Mouse (Mus musculus): ENCODE data around the gene Pes1. TPM values are rescaled to one million over a fixed set of nuclear protein-coding genes. Genes with fewer than 3 reads are reported as not detected.

Gene Pes1
- 81.8 and 98.2 TPM in 2 replicates for polyA plus RNA-seq (2016; fragmentation: Nextera tagmentation; extraction: Ambion mirVana)

DNA sequence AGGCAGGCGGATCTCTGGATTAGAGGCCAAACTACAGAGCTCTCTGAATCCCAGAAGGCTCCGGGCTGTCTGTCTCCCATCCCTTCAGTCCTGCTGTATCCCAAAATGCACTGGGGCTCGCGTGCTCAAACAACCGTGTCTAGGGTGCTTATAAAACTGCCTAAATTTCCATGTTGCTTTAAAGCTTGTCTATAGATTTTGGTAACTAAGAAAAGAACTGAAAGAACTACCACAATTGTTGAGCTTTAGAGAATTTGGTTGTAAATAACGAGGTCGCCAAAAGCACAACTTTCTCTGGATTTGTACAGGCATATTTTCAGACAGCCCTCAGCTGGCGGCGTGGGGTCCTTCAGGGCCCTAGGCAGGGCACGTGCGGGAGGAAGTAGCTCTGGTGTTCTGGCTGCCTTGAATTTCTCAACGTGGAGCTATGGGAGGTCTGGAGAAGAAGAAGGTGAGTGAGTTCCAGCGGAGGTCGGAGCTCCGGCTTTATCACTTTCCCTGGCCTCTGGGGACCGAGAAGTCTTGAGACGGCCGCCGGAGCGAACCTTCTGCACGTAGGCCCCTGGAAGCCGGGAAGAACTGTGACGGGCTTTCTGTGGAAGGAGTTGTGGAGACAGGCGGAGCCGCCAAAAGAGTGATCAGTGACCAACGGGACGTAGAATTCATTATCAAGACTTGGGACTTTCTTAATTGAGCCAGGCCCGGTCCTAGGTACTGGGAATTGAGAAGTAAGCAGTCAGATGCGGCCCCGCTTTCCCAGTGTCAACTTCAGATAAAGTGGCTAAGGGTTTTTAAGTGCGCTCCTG, at the start of gene Pes1:
TSS of gene Pes1 (plus strand) at position 366 of the 806 bp plus-strand sequence.
- Histone ChIP-seq H3K9me3 (no peaks in the 10 kb centered on the region), H3K27me3 (ENCODE audit: insufficient read depth, poor library complexity, severe bottlenecking) (no peaks in the 10 kb centered on the region), H3K4me3 (peak within 1 kb of the TSS; percentile 89), H3K4me1 (replicated peaks) (peaks cover 18% of the 10 kb centered on the region), H3K36me3 (peaks cover 24% of the 10 kb centered on the region), H3K27ac (peak within 1 kb of the TSS; percentile 93)
- WGBS: under 1% methylated on average over 31 of the region's 31 CpGs
- peak; percentile 82 for DNase-seq (ENCODE audit: low spot score)

- Histone ChIP-seq H3K36me3 (0 out of 2 replicates have a peak, but pooled peaks cover 6% of the 10 kb centered on the region), H3K9me3 (no peaks in the 10 kb centered on the region), H3K27ac (peak within 1 kb of the TSS; percentile 84), H3K4me3 (peak within 1 kb of the TSS; percentile 68), H3K27me3 (ENCODE audit: insufficient read depth, poor library complexity, severe bottlenecking) (peaks cover 18% of the 10 kb centered on the region), H3K4me1 (replicated peaks) (peaks cover 46% of the 10 kb centered on the region)
- DNase-seq (ENCODE audit: low spot score): peak; percentile 85
- under 1% methylated on average over 28 of the region's 28 CpGs for WGBS
These were observed 49.5 kb upstream of the Pes1 start, which contains the start of gene Slc35e4 for GRCm38 (mm10) chr11:3914109-3914840. Gene Slc35e4 (minus strand): TSS chr11:3914664.

DNA sequence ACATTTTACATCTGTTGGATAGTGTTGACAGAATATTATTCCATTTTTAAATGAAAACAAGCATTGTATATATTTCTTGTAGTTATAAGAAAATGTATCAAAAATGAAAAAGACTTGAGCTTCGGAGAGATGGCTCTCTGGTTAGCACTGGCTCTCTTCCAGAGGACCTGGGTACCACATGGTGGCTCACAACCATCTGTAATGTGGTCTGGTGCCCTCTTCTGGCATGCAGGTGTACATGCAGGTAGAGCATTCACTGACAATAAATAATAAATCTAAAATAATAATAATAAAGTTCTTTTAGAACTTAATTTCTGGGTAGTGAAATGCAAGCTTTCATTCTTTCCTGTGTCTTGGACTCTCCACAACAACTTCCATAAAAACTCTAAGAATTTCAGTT, 45.0 kb upstream of the Pes1 start:
- DNase-seq (ENCODE audit: low spot score): no peak
- Histone ChIP-seq H3K36me3 (peaks cover 18% of the 10 kb centered on the region), H3K4me3 (no peak overlapping the region), H3K9me3 (no peaks in the 10 kb centered on the region), H3K4me1 (replicated peaks) (peaks cover 7% of the 10 kb centered on the region), H3K27me3 (ENCODE audit: insufficient read depth, poor library complexity, severe bottlenecking) (no peaks in the 10 kb centered on the region), H3K27ac (no peak overlapping the region)
- WGBS: 65% methylated on average over 1 of the region's 1 CpGs

GRCm38 (mm10) chr11:3920476-3920875, 43.3 kb upstream of the Pes1 start:
- no peaks in the 10 kb centered on the region for H3K27me3 ChIP-seq (ENCODE audit: insufficient read depth, poor library complexity, severe bottlenecking)
- no peaks in the 10 kb centered on the region for H3K9me3 ChIP-seq
- WGBS: 86% methylated on average over 7 of the region's 7 CpGs
- DNase-seq (ENCODE audit: low spot score): no peak
- H3K4me3 ChIP-seq: no peak overlapping the region
- H3K36me3 ChIP-seq: peaks cover 35% of the 10 kb centered on the region
- no peak overlapping the region for H3K27ac ChIP-seq
- no peaks in the 10 kb centered on the region for H3K4me1 ChIP-seq (replicated peaks)

DNA sequence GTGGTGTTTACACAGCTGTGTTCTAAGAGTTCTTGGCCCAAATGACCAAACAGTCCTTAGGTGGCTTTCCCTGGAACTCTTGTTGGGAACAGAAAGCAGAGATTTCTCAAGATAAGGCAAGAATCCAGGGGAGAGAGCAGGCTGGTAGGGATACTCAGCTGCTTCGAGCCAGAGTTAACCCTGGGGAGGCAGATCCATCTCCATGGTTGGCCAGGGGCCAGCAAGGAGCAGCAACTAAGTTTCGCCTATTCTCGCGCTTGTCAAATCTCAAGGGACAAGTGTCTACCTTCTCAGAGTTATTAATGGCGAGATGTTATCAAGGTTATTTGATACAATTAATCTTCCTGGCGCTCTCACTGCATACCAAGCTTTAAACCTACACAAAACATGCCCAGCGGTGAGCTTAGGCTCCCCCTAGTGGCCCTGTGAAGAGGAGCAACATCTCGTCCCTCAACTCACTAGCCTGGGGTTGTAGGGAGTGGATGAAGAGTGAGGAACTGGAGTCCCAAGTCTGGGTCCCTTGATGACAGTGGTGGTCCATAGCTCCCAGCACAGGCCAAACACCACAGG, 42.4 kb upstream of the Pes1 start:
- 35% methylated on average over 8 of the region's 8 CpGs for WGBS

DNA sequence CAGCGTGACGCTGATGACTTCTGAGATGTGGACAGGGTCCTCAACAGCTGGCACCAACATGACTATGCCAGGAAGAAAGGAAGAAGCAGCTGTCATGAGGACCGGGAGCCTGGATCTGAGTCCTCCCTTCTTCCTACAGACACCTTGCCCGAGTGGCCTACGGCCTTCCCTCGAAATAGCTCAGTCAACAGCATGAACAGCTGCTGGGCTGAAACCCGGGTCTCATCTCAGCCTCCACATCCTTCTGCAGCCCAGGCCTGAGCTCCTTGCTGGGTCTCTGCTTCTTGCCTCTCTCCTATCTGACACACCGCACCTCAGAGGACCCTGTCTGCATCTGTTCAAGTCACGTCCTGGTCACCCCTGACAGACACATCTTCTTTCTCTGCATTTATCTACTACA, 41.7 kb upstream of the Pes1 start:
- Histone ChIP-seq H3K9me3 (no peaks in the 10 kb centered on the region), H3K36me3 (peaks cover 50% of the 10 kb centered on the region), H3K27me3 (ENCODE audit: insufficient read depth, poor library complexity, severe bottlenecking) (no peaks in the 10 kb centered on the region), H3K27ac (no peak overlapping the region), H3K4me1 (replicated peaks) (no peaks in the 10 kb centered on the region), H3K4me3 (no peak overlapping the region)
- WGBS: 92% methylated on average over 9 of the region's 9 CpGs
- no peak for DNase-seq (ENCODE audit: low spot score)

More for the DNA sequence above, 42.4 kb upstream of the Pes1 start:
- peak; percentile 41 for DNase-seq (ENCODE audit: low spot score)
- no peak overlapping the region for H3K4me3 ChIP-seq
- no peaks in the 10 kb centered on the region for H3K27me3 ChIP-seq (ENCODE audit: insufficient read depth, poor library complexity, severe bottlenecking)
- peaks cover 43% of the 10 kb centered on the region for H3K36me3 ChIP-seq
- H3K4me1 ChIP-seq (replicated peaks): no peaks in the 10 kb centered on the region
- H3K27ac ChIP-seq: no peak overlapping the region
- no peaks in the 10 kb centered on the region for H3K9me3 ChIP-seq

GRCm38 (mm10) chr11:3922731-3923130, 41.0 kb upstream of the Pes1 start:
- peaks cover 49% of the 10 kb centered on the region for H3K36me3 ChIP-seq
- H3K27ac ChIP-seq: no peak overlapping the region
- no peaks in the 10 kb centered on the region for H3K9me3 ChIP-seq
- no peak overlapping the region for H3K4me3 ChIP-seq
- DNase-seq (ENCODE audit: low spot score): no peak
- no peaks in the 10 kb centered on the region for H3K4me1 ChIP-seq (replicated peaks)
- WGBS: 95% methylated on average over 6 of the region's 6 CpGs
- H3K27me3 ChIP-seq (ENCODE audit: insufficient read depth, poor library complexity, severe bottlenecking): no peaks in the 10 kb centered on the region

DNA sequence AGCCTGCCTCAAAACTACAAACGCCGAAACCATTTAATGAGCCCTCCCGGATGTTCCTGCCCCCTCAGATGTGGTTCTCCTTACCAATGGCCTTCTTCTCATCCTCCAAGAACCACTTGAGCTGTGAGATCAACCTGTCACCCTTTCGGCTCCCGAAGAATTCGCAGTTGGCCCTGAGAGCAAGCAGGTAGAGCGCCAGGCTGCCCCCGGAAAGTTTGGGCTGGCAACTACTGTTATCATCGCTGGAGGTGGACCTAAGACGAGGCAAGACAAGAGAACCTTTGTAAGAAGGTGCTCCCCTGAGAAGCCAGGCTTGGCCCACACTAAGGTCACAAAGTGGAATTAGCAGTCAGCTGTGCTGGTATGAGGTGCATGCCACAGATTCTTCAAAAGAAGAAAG, 37.9 kb upstream of the Pes1 start:
- H3K36me3 ChIP-seq: peaks cover 49% of the 10 kb centered on the region
- no peak overlapping the region for H3K4me3 ChIP-seq
- H3K4me1 ChIP-seq (replicated peaks): peaks cover 4% of the 10 kb centered on the region; the same call in 1 of the 2 replicates
- DNase-seq (ENCODE audit: low spot score): no peak
- no peaks in the 10 kb centered on the region for H3K9me3 ChIP-seq
- H3K27me3 ChIP-seq (ENCODE audit: insufficient read depth, poor library complexity, severe bottlenecking): no peaks in the 10 kb centered on the region
- WGBS: 87% methylated on average over 10 of the region's 10 CpGs
- H3K27ac ChIP-seq: no peak overlapping the region

DNA sequence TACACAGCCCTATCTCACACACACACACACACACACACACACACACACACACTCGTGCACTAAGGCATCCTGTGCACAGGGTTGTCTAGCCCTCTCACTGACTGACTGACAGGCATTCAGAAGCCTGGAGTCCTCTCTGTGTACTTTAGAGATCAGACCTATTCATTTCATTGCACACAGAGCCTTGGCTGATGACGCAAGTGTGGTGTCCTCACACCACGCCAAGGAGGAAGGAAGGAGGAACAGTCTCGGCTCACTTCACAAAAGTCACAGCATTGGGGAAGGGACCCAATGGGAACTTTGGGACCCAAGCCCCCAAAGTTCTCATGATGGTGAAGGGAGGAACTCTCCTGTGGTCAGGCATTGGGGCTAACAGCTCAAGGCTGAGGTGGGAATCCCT, 33.8 kb upstream of the Pes1 start:
- DNase-seq (ENCODE audit: low spot score): no peak
- no peaks in the 10 kb centered on the region for H3K9me3 ChIP-seq
- no peaks in the 10 kb centered on the region for H3K27me3 ChIP-seq (ENCODE audit: insufficient read depth, poor library complexity, severe bottlenecking)
- no peak overlapping the region for H3K4me3 ChIP-seq
- WGBS: 73% methylated on average over 4 of the region's 4 CpGs
- peaks cover 24% of the 10 kb centered on the region for H3K36me3 ChIP-seq
- H3K4me1 ChIP-seq (replicated peaks): peaks cover 19% of the 10 kb centered on the region
- no peak overlapping the region for H3K27ac ChIP-seq

GRCm38 (mm10) chr11:3930931-3931330, 32.8 kb upstream of the Pes1 start:
- Histone ChIP-seq H3K36me3 (peaks cover 15% of the 10 kb centered on the region), H3K27me3 (ENCODE audit: insufficient read depth, poor library complexity, severe bottlenecking) (no peaks in the 10 kb centered on the region), H3K9me3 (no peaks in the 10 kb centered on the region), H3K4me1 (replicated peaks) (peaks cover 19% of the 10 kb centered on the region), H3K27ac (peak overlapping the region; percentile 87), H3K4me3 (peak overlapping the region; percentile 71)
- DNase-seq (ENCODE audit: low spot score): no peak
- 30% methylated on average over 6 of the region's 6 CpGs for WGBS

DNA sequence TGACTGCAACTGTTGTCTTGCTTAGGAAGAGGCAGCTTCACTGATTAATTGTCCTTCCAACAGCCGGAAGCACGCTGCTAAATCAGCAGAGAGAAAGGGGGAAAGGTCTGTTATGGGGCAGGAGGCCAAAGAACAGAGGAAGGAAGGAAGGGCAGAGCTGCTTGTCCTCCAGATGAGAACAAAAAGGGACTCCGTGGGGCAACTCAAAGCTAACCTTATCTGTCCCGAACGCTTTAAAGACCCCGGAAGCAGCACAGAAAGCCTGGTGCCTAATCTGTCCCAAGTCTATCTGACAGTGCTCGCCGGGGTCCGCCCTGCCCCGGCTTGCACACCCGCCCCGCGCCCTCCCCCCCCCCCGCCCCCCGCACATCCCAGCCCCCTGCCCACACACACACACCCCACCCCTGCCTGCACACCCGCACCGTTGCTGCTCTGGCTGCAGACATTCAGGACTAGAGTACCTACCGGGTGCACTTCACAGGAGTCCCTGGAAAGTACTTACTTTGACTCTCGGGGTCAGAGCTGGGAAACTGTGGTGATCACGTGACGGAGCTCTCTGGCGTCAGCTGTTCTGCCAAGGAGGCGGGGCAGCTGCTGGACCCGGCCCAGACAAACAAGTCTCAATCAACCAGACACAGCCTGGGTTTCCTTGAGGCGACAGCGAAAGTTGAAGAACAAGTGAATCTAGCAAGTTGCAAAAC, 32.1 kb upstream of the Pes1 start, which contains the start of gene Tcn2:
TSS of gene Tcn2 (minus strand) at position 649 of the 701 bp plus-strand sequence.
- Histone ChIP-seq H3K36me3 (0 out of 2 replicates have a peak, but pooled peaks cover 9% of the 10 kb centered on the region), H3K9me3 (no peaks in the 10 kb centered on the region), H3K27me3 (ENCODE audit: insufficient read depth, poor library complexity, severe bottlenecking) (no peaks in the 10 kb centered on the region), H3K4me3 (peak within 1 kb of the TSS; percentile 71), H3K4me1 (replicated peaks) (peaks cover 19% of the 10 kb centered on the region), H3K27ac (peak within 1 kb of the TSS; percentile 87)
- under 1% methylated on average over 18 of the region's 26 CpGs for WGBS
- peak; percentile 86 for DNase-seq (ENCODE audit: low spot score)

- H3K4me3 ChIP-seq: no peak overlapping the region
- H3K27ac ChIP-seq: no peak overlapping the region
- DNase-seq (ENCODE audit: low spot score): no peak
- H3K36me3 ChIP-seq: no peaks in the 10 kb centered on the region
- H3K9me3 ChIP-seq: no peaks in the 10 kb centered on the region
- H3K27me3 ChIP-seq (ENCODE audit: insufficient read depth, poor library complexity, severe bottlenecking): no peaks in the 10 kb centered on the region
- peaks cover 19% of the 10 kb centered on the region for H3K4me1 ChIP-seq (replicated peaks)
- 82% methylated on average over 9 of the region's 9 CpGs for WGBS
These were observed 30.0 kb upstream of the Pes1 start for GRCm38 (mm10) chr11:3933756-3934285.

Measured in hindbrain, embryonic 10.5 days (tissue).